Mouse (Mus musculus) kidney, adult 2 months (tissue): Measurements from ENCODE around the gene Igf2bp3.

Experiments used
- CTCF ChIP-seq: fragments of 200-500 bp; conservative IDR thresholded peaks from 2 replicates; pipeline ENCODE4 v1.5.1; 2011; ENCODE audit warnings: low read depth, mild to moderate bottlenecking, control low read depth, low read length, moderate library complexity, mixed read lengths; ENCODE audit not compliant: insufficient read depth, insufficient read length
- POLR2A ChIP-seq: fragments of 200-500 bp; IDR thresholded peaks from one replicate; pipeline ENCODE4 v1.6.1; 2011; ENCODE audit warnings: low read depth, low read length, control low read depth

- TF ChIP-seq CTCF (no peak), POLR2A (no peak)
These were observed 41.1 kb downstream of the Igf2bp3 start for GRCm38 (mm10) chr6:49173674-49174073.
